Mouse (Mus musculus) kidney, adult 2 months (tissue): Measurements from ENCODE around the gene Uggt2.

Experiments
- CTCF ChIP-seq: fragments of 200-500 bp; conservative IDR thresholded peaks from 2 replicates; pipeline ENCODE4 v1.5.1; 2011; ENCODE audit warnings: low read depth, mild to moderate bottlenecking, control low read depth, low read length, moderate library complexity, mixed read lengths; ENCODE audit not compliant: insufficient read depth, insufficient read length
- POLR2A ChIP-seq: fragments of 200-500 bp; IDR thresholded peaks from one replicate; pipeline ENCODE4 v1.6.1; 2011; ENCODE audit warnings: low read depth, low read length, control low read depth

DNA sequence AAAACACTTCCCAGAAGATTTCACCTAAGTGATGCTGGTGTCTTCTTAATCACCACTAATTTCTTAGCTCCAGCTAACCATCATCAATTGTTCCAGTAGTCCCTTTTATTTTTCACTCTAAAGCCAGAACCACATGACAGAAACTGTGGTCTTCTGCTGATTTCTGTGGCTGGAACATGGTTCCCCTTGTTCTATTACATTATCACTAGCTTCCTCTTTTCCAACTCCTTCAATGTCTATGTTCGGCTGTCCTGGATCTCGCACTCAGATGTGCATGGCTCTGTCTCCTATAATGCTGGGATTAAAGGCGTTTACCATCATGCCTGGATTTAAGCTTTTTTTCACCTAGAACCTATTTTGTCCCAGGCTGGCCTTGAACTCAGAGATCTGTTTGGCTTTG, 46.9 kb downstream of the Uggt2 start:
- TF ChIP-seq CTCF: no peak
- TF ChIP-seq POLR2A: no peak
